Mouse (Mus musculus): Measurements from ENCODE around the gene Taf1b. TPM values are rescaled to one million over a fixed set of nuclear protein-coding genes. Genes with fewer than 3 reads are reported as not detected.

Taf1b gene
- polyA plus RNA-seq, 1 experiment from 2014 or later: 24.6 TPM

DNA sequence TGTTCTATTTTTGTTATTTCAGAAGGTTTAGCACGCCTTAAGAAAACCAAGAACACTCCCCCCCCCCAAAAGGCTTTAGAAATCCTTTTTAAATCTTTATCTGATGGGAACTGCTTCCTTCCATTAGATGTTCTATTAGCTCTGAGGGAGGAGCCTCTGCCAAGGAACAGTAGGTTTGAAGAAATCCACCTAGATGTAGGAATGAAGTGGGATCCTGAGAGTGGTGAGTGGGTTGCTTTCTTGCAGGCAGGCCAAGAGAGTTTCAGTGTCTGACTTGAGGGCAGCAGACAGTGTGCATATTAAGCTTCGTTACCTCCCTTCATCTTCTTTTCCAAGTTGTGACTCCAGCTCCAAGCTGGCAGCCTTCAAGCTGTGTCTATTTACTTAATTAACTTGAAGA is 39.0 kb downstream of the Taf1b start:
- H3K4me3 ChIP-seq (ENCODE audit: low read length): no peak overlapping the region
- 0 out of 2 replicates have a peak, but pooled peaks cover 2% of the 10 kb centered on the region for H3K9me3 ChIP-seq (replicated peaks; ENCODE audit: control insufficient read depth, low read length)
- H3K27me3 ChIP-seq (ENCODE audit: control insufficient read depth, insufficient read depth, low read length): no peaks in the 10 kb centered on the region
- no peak overlapping the region for H3K27ac ChIP-seq (ENCODE audit: low read length)
- no peak overlapping the region for H3K9ac ChIP-seq (ENCODE audit: low read length)
- ATAC-seq (replicated peaks; ENCODE audit: extremely low read depth, insufficient read depth, low FRiP score): no peak
- H3K4me1 ChIP-seq (ENCODE audit: control insufficient read depth, insufficient read depth, low read length): no peaks in the 10 kb centered on the region
- 71% methylated on average over 2 of the region's 2 CpGs for WGBS
- H3K36me3 ChIP-seq (ENCODE audit: control insufficient read depth, insufficient read depth): peaks cover 8% of the 10 kb centered on the region; the same call in 1 of the 2 replicates
- H3K4me2 ChIP-seq (ENCODE audit: low read depth, low read length): no peak overlapping the region

DNA sequence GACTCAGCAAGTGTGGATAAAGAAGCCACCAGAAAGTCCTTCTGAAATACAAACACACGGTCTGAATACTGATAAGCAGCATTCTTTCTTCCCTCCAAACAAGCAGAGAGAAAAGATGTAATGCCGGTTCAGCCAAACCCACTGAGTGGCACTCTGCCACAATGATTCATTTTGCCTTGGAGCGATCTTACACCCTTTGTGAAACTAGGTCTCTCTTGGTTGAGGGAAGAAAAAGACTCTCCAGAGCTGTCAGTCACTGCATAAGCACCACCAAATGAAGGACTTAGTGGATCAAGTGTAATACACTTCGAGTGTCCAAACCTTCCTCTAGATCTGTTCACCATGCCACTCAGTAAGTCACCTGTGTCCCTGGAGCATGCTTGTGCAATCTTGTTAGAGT is 39.8 kb downstream of the Taf1b start:
- 50% methylated on average over 4 of the region's 4 CpGs for WGBS
- no peak overlapping the region for H3K27ac ChIP-seq (ENCODE audit: low read length)
- ATAC-seq (replicated peaks; ENCODE audit: extremely low read depth, insufficient read depth, low FRiP score): no peak
- H3K27me3 ChIP-seq (ENCODE audit: control insufficient read depth, insufficient read depth, low read length): no peaks in the 10 kb centered on the region
- H3K36me3 ChIP-seq (ENCODE audit: control insufficient read depth, insufficient read depth): peaks cover 6% of the 10 kb centered on the region; the same call in 1 of the 2 replicates
- H3K4me2 ChIP-seq (ENCODE audit: low read depth, low read length): no peak overlapping the region
- no peaks in the 10 kb centered on the region for H3K9me3 ChIP-seq (replicated peaks; ENCODE audit: control insufficient read depth, low read length)
- no peak overlapping the region for H3K4me3 ChIP-seq (ENCODE audit: low read length)
- no peaks in the 10 kb centered on the region for H3K4me1 ChIP-seq (ENCODE audit: control insufficient read depth, insufficient read depth, low read length)
- no peak overlapping the region for H3K9ac ChIP-seq (ENCODE audit: low read length)

DNA sequence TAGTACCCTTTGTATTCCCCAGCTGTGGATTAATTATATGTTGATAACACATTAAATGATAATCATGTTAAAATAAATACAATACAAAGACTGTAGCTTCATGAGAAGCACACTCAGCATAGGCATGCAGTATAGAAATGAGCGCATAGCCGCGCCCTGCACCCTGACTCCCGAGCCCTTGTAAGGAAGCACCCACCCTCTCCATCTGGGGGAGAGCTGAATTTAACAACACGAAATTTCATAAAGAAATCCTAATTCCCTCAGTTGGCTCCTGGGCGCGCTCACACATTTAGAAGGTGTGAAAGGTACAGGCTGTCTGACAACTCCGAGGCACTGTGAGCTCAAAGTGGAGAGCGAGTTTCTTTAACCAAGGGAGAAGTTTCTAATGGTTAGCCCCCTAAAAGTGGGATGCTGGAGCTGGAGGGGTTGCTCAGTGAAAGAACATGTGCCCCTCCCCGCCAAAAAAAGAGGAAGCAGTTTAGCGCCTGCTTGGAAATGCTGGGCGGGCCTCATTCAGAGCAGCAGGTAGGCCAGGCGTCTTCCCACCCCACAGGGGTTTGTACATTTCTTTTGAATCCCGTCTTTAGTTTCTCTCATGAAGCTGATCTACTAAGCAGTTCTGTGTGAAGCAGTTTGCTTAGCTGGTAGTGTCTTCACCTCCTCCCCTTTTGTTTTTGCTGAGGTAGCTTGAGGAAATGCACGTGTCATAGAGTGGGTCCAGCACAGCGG is 43.4 kb downstream of the Taf1b start:
- H3K27ac ChIP-seq (ENCODE audit: low read length): no peak overlapping the region
- no peaks in the 10 kb centered on the region for H3K27me3 ChIP-seq (ENCODE audit: control insufficient read depth, insufficient read depth, low read length)
- no peaks in the 10 kb centered on the region for H3K9me3 ChIP-seq (replicated peaks; ENCODE audit: control insufficient read depth, low read length)
- 85% methylated on average over 16 of the region's 16 CpGs for WGBS
- H3K4me2 ChIP-seq (ENCODE audit: low read depth, low read length): no peak overlapping the region
- ATAC-seq (replicated peaks; ENCODE audit: extremely low read depth, insufficient read depth, low FRiP score): no peak
- no peak overlapping the region for H3K4me3 ChIP-seq (ENCODE audit: low read length)
- peaks cover 10% of the 10 kb centered on the region; the same call in 1 of the 2 replicates for H3K36me3 ChIP-seq (ENCODE audit: control insufficient read depth, insufficient read depth)
- no peak overlapping the region for H3K9ac ChIP-seq (ENCODE audit: low read length)
- no peaks in the 10 kb centered on the region for H3K4me1 ChIP-seq (ENCODE audit: control insufficient read depth, insufficient read depth, low read length)

DNA sequence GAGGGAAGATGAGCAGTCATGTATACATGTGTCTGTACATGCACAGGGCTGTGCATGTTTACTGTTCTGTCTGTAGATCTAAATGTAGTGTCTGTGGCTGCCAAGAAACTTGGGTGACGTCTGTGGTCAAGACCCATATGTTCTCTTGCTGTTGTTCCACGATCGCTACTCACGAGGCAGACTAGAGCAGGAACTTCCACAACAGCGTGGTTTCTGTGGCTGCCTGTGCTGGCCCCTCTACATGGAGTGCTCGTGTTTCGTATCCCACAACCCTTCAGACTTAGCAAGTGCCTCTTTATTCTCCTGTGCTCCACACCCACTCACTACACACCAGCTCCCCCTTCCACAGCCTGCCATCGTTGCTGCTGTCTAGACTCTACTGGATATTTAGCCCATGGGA is 49.5 kb downstream of the Taf1b start:
- H3K9me3 ChIP-seq (replicated peaks; ENCODE audit: control insufficient read depth, low read length): no peaks in the 10 kb centered on the region
- WGBS: 83% methylated on average over 8 of the region's 8 CpGs
- no peaks in the 10 kb centered on the region for H3K27me3 ChIP-seq (ENCODE audit: control insufficient read depth, insufficient read depth, low read length)
- peaks cover 17% of the 10 kb centered on the region for H3K36me3 ChIP-seq (ENCODE audit: control insufficient read depth, insufficient read depth)
- H3K4me3 ChIP-seq (ENCODE audit: low read length): no peak overlapping the region
- H3K9ac ChIP-seq (ENCODE audit: low read length): no peak overlapping the region
- H3K27ac ChIP-seq (ENCODE audit: low read length): no peak overlapping the region
- peaks cover 7% of the 10 kb centered on the region for H3K4me1 ChIP-seq (ENCODE audit: control insufficient read depth, insufficient read depth, low read length)
- no peak overlapping the region for H3K4me2 ChIP-seq (ENCODE audit: low read depth, low read length)
- ATAC-seq (replicated peaks; ENCODE audit: extremely low read depth, insufficient read depth, low FRiP score): no peak

DNA sequence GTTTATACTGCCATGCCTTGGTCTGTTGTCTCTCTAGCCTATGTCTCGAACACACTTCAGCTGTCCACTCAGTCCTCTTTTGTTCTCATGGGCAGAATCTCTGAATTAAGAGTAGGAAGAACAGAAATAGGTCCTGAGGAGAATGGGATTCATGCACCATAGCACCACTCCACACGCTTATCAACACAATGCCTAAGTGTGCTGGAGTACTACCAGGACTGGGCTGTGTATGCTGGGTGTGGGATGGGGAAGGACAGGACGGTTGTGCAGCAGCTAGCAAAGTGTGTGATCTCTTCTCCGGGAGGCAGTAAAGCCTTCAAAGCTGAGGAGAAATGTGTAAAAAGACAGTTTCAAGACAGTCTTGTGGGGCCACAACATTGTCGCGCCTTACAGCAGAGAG is 50.7 kb downstream of the Taf1b start:
- no peaks in the 10 kb centered on the region for H3K27me3 ChIP-seq (ENCODE audit: control insufficient read depth, insufficient read depth, low read length)
- H3K4me2 ChIP-seq (ENCODE audit: low read depth, low read length): no peak overlapping the region
- H3K36me3 ChIP-seq (ENCODE audit: control insufficient read depth, insufficient read depth): peaks cover 17% of the 10 kb centered on the region
- H3K9ac ChIP-seq (ENCODE audit: low read length): no peak overlapping the region
- H3K27ac ChIP-seq (ENCODE audit: low read length): no peak overlapping the region
- WGBS: 61% methylated on average over 6 of the region's 6 CpGs
- H3K9me3 ChIP-seq (replicated peaks; ENCODE audit: control insufficient read depth, low read length): no peaks in the 10 kb centered on the region
- peak; percentile 71 for ATAC-seq (replicated peaks; ENCODE audit: extremely low read depth, insufficient read depth, low FRiP score)
- peaks cover 11% of the 10 kb centered on the region for H3K4me1 ChIP-seq (ENCODE audit: control insufficient read depth, insufficient read depth, low read length)
- no peak overlapping the region for H3K4me3 ChIP-seq (ENCODE audit: low read length)

DNA sequence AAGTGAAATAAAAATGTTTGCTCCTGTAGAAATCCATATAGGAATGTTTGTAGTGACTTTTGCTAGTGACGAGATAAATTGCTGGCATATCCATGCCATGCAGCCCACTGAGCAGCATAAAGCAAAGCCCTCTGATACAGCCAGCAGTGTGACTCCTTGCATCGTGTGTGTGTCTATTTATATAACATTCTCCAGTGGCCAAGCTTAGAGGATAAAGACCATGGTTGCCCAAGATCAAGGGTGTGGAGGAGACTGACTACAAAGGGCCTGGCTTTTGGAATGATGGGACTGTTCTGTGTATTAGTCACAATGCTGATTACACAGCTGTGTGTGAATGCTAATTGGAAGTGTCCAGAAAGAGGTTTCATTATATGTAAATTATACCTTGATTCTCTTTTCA is 54.4 kb downstream of the Taf1b start:
- WGBS: 44% methylated on average over 2 of the region's 2 CpGs
- Histone ChIP-seq H3K27me3 (ENCODE audit: control insufficient read depth, insufficient read depth, low read length) (no peaks in the 10 kb centered on the region), H3K4me3 (ENCODE audit: low read length) (no peak overlapping the region), H3K36me3 (ENCODE audit: control insufficient read depth, insufficient read depth) (peaks cover 15% of the 10 kb centered on the region), H3K4me1 (ENCODE audit: control insufficient read depth, insufficient read depth, low read length) (peaks cover 11% of the 10 kb centered on the region), H3K4me2 (ENCODE audit: low read depth, low read length) (no peak overlapping the region), H3K27ac (ENCODE audit: low read length) (peak overlapping the region; percentile 53), H3K9me3 (replicated peaks; ENCODE audit: control insufficient read depth, low read length) (no peaks in the 10 kb centered on the region), H3K9ac (ENCODE audit: low read length) (no peak overlapping the region)
- ATAC-seq (replicated peaks; ENCODE audit: extremely low read depth, insufficient read depth, low FRiP score): no peak

DNA sequence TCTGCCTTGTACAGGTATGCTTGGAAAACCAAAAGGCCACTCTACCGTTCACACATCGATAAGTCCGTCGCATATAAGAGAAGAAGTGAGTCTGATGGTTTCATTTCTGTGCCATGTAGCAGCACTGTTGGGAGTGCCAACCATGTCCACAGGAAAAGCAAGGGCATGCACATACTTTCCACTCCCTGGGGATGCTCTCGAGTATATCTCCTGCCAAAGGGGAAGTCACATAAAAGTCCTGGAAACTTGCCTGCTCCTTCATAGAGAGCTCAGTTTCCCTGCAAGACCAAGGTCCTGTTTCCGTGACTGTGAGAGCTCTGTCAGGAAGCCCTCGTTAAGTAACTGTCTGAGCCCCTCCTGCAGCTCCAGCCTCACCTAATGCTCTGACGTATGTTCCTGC is 57.8 kb downstream of the Taf1b start:
- 69% methylated on average over 8 of the region's 8 CpGs for WGBS

DNA sequence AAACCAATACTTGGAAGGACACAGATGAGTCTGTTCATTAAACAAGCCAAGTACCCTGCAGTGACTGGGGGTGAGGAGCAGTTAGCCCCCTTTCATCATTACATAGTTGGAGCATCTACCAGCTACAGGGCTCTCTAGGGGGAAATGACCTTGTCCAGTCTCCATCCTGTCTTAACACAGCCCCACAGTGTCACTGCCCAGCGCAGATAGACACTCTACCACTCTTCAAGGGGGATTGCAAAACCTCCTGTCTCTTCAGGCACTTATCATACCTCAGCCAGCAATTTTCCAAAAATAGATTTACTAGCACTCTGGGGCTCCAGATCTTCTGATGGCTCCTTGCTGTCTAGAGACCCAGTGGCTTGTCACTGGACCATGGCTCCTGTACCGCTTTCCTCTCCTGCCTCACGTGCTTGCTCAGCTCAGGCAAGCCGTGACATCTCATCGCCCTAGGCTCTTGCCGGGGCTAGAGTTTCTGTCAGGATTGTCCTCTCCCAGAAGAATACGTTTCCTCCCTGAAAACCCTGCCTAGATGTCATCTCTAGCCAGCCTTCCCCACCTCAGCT is 65.3 kb downstream of the Taf1b start:
- peak; percentile 50 for ATAC-seq (replicated peaks; ENCODE audit: extremely low read depth, insufficient read depth, low FRiP score)
- no peak overlapping the region for H3K4me2 ChIP-seq (ENCODE audit: low read depth, low read length)
- H3K36me3 ChIP-seq (ENCODE audit: control insufficient read depth, insufficient read depth): peaks cover 4% of the 10 kb centered on the region
- 46% methylated on average over 7 of the region's 7 CpGs for WGBS
- H3K9me3 ChIP-seq (replicated peaks; ENCODE audit: control insufficient read depth, low read length): no peaks in the 10 kb centered on the region
- H3K27ac ChIP-seq (ENCODE audit: low read length): peak overlapping the region; percentile 54
- H3K27me3 ChIP-seq (ENCODE audit: control insufficient read depth, insufficient read depth, low read length): no peaks in the 10 kb centered on the region
- no peak overlapping the region for H3K4me3 ChIP-seq (ENCODE audit: low read length)
- peaks cover 10% of the 10 kb centered on the region for H3K4me1 ChIP-seq (ENCODE audit: control insufficient read depth, insufficient read depth, low read length)
- no peak overlapping the region for H3K9ac ChIP-seq (ENCODE audit: low read length)

More for the DNA sequence above, 57.8 kb downstream of the Taf1b start:
- no peaks in the 10 kb centered on the region for H3K9me3 ChIP-seq (replicated peaks; ENCODE audit: control insufficient read depth, low read length)
- H3K4me1 ChIP-seq (ENCODE audit: control insufficient read depth, insufficient read depth, low read length): peaks cover 7% of the 10 kb centered on the region
- no peak overlapping the region for H3K4me2 ChIP-seq (ENCODE audit: low read depth, low read length)
- no peak overlapping the region for H3K9ac ChIP-seq (ENCODE audit: low read length)
- no peaks in the 10 kb centered on the region for H3K27me3 ChIP-seq (ENCODE audit: control insufficient read depth, insufficient read depth, low read length)
- H3K36me3 ChIP-seq (ENCODE audit: control insufficient read depth, insufficient read depth): peaks cover 10% of the 10 kb centered on the region
- no peak overlapping the region for H3K4me3 ChIP-seq (ENCODE audit: low read length)
- no peak overlapping the region for H3K27ac ChIP-seq (ENCODE audit: low read length)
- ATAC-seq (replicated peaks; ENCODE audit: extremely low read depth, insufficient read depth, low FRiP score): no peak

DNA sequence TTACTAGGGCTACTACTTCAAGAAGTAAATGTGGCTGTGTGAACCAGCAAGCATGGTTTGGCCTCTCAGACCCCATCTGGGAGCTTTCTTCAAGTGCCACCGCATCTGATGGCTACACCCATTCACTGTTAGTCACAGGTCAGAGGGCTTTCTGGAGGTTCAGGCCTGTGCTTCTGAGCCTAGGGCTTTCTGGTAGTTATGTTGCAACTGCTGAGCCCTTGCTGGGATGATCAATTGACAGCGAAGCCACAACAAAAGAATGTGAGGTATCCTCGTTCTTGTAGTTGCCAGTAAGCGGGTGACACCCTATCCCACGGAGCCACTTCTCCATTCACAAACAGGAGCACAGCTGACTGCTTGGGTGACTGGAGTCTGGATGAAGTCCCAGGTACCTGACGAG is 67.2 kb downstream of the Taf1b start:
- no peak for ATAC-seq (replicated peaks; ENCODE audit: extremely low read depth, insufficient read depth, low FRiP score)
- Histone ChIP-seq H3K4me2 (ENCODE audit: low read depth, low read length) (no peak overlapping the region), H3K4me3 (ENCODE audit: low read length) (no peak overlapping the region), H3K36me3 (ENCODE audit: control insufficient read depth, insufficient read depth) (no peaks in the 10 kb centered on the region), H3K27ac (ENCODE audit: low read length) (no peak overlapping the region), H3K9ac (ENCODE audit: low read length) (no peak overlapping the region), H3K4me1 (ENCODE audit: control insufficient read depth, insufficient read depth, low read length) (peaks cover 10% of the 10 kb centered on the region), H3K27me3 (ENCODE audit: control insufficient read depth, insufficient read depth, low read length) (peaks cover under 1% of the 10 kb centered on the region; the same call in 1 of the 2 replicates), H3K9me3 (replicated peaks; ENCODE audit: control insufficient read depth, low read length) (no peaks in the 10 kb centered on the region)
- 64% methylated on average over 6 of the region's 6 CpGs for WGBS

All from heart, embryonic 16.5 days (tissue).